Mouse (Mus musculus): ENCODE measurements around the gene Adcy7. TPM values are rescaled to one million over a fixed set of nuclear protein-coding genes. Genes with fewer than 3 reads are reported as not detected.

The Adcy7 gene
- polyA plus RNA-seq, 1 experiment from 2014 or later: 2.7 TPM

DNA sequence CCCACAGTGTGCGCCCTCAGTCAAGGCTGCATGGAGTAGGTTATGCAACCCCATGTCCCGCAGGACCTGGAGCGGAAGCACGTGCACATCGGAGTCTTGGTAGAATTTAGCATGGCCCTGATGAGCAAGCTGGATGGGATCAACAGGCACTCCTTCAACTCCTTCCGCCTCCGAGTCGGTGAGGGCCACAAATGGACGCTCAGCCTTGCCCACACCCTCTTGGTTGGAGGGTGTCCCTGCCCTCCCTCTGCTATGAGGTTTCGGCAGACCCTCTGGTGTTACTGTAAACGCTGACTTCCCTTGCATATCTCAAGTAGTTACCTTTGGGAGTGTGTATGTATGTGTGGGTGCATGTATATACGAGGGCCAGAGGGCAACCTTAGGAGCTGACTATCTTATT lies 54.1 kb downstream of the Adcy7 start:
- Histone ChIP-seq H3K4me1 (replicated peaks) (no peaks in the 10 kb centered on the region), H3K27me3 (no peaks in the 10 kb centered on the region), H3K27ac (no peak overlapping the region), H3K9ac (no peak overlapping the region), H3K4me3 (no peak overlapping the region), H3K4me2 (no peak overlapping the region), H3K9me3 (no peaks in the 10 kb centered on the region), H3K36me3 (peaks cover 72% of the 10 kb centered on the region)
- no peak for ATAC-seq (ENCODE audit: low FRiP score)
- 98% methylated on average over 12 of the region's 12 CpGs for WGBS

DNA sequence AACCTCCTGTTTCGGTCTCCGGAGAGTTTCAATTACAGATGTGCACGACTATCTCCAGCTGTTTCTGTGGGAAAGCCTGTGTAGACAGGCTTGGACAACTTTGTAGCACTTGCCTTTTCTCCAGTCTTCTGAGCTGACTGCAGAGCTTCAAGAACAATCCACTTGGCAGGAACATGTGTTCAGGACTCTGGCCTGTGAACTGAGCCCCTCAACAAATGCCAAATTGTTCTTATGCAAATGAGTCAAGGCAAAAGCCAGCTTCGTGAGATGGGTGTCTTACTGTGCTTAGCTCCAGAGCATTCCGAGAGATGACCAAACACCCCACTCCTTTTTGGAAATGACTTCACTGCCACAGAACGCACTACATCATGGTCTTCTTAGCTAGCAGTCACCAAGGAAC lies 56.5 kb downstream of the Adcy7 start:
- WGBS: 77% methylated on average over 6 of the region's 6 CpGs
- peaks cover 92% of the 10 kb centered on the region for H3K36me3 ChIP-seq

DNA sequence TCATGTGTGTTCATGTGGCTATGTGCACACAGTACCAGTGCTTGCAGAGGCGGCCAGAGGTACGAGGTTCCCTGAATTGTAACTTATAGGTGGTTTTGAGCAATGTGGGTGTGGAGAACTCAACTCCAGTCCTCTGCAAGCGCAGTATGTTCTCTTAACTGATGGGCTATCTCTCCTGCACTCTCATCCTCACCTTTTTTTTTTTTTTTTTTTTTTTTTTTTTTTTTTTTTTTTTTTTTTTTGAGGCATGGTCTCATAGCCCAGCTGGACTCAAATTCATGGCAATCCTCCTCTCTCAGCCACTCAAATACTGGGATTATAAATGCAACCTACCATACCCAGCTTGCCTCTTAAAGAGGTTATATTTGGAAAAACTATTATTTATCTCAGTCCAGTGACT lies 58.6 kb downstream of the Adcy7 start:
- Histone ChIP-seq H3K27ac (no peak overlapping the region), H3K27me3 (no peaks in the 10 kb centered on the region), H3K9ac (no peak overlapping the region), H3K4me2 (no peak overlapping the region), H3K36me3 (peaks cover 94% of the 10 kb centered on the region), H3K4me1 (replicated peaks) (no peaks in the 10 kb centered on the region), H3K4me3 (no peak overlapping the region), H3K9me3 (no peaks in the 10 kb centered on the region)
- no peak for ATAC-seq (ENCODE audit: low FRiP score)
- 100% methylated on average over 3 of the region's 3 CpGs for WGBS

More for the DNA sequence above, 56.5 kb downstream of the Adcy7 start:
- ATAC-seq (ENCODE audit: low FRiP score): no peak
- Histone ChIP-seq H3K4me1 (replicated peaks) (no peaks in the 10 kb centered on the region), H3K4me2 (no peak overlapping the region), H3K9ac (no peak overlapping the region), H3K27me3 (no peaks in the 10 kb centered on the region), H3K27ac (no peak overlapping the region), H3K9me3 (no peaks in the 10 kb centered on the region), H3K4me3 (no peak overlapping the region)

DNA sequence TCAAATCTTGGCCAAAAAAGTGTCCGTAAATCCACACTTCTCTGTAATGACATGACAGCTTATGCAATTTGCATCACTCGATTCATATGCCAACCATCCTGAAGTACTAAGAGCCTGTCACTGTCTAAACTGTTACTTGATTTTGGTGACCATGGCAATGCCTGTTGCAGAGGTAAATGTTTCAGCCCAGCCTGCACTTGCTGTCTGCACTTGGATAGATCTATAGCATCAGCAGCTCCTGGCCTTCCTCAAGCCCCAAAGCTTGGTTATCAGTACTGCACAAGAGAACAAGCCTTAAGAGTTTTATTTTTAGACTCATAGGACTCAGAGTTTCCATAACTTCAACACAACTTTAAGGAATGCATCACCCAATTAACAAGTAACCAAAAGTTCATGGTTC lies 62.2 kb downstream of the Adcy7 start:
- no peak overlapping the region for H3K4me3 ChIP-seq
- no peak overlapping the region for H3K9ac ChIP-seq
- no peak for ATAC-seq (ENCODE audit: low FRiP score)
- H3K4me1 ChIP-seq (replicated peaks): no peaks in the 10 kb centered on the region
- no peak overlapping the region for H3K4me2 ChIP-seq
- no peaks in the 10 kb centered on the region for H3K27me3 ChIP-seq
- WGBS: 96% methylated on average over 2 of the region's 2 CpGs
- H3K27ac ChIP-seq: no peak overlapping the region
- peaks cover 88% of the 10 kb centered on the region for H3K36me3 ChIP-seq
- no peaks in the 10 kb centered on the region for H3K9me3 ChIP-seq

DNA sequence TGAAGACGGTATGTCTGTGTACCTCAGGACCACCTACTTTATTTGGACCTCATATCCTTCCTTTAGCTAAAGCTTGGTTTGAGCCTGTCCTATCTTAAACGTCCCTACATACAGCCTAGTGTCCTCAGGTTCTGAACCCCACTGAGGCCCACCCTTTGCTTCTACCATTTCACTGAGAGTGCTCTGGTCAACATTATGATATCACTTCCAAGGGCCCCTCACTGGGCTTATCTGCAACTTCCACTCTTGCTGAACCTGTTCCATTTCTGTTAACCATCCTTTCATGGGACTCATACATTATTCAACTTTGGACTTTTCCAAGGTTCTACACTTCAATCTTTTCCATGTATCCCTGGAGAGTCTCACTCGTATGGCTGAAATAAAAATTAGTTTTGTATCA lies 62.8 kb downstream of the Adcy7 start:
- Histone ChIP-seq H3K27me3 (no peaks in the 10 kb centered on the region), H3K4me3 (no peak overlapping the region), H3K9ac (no peak overlapping the region), H3K4me2 (no peak overlapping the region), H3K4me1 (replicated peaks) (no peaks in the 10 kb centered on the region), H3K36me3 (peaks cover 90% of the 10 kb centered on the region), H3K27ac (no peak overlapping the region), H3K9me3 (no peaks in the 10 kb centered on the region)
- no peak for ATAC-seq (ENCODE audit: low FRiP score)
- 90% methylated on average over 3 of the region's 3 CpGs for WGBS

DNA sequence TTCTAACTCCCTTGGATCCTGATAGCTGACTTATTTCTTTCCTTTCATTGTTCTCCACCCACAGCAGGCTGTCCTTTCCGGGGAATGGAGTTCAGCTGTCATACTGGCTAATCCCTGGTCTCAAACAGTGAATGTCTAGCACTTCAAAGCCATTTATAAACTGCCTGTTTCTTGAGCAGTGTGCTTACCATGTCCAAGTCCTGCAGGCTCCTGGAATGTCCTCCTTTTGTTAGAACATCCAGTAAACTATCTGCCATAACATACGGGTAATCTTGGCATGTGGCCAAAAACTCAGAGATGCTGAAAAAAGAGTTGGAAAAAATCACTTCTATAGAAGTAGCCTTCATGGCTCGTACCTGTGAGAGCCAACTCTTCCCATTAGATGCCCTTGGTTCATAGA lies 67.0 kb downstream of the Adcy7 start:
- ATAC-seq (ENCODE audit: low FRiP score): no peak
- no peak overlapping the region for H3K4me3 ChIP-seq
- H3K9me3 ChIP-seq: no peaks in the 10 kb centered on the region
- H3K9ac ChIP-seq: no peak overlapping the region
- 0 out of 2 replicates have a peak overlapping the region, but pooled peaks have one; percentile 8 for H3K27ac ChIP-seq
- H3K4me2 ChIP-seq: no peak overlapping the region
- no peaks in the 10 kb centered on the region for H3K27me3 ChIP-seq
- H3K4me1 ChIP-seq (replicated peaks): no peaks in the 10 kb centered on the region
- WGBS: 66% methylated on average over 3 of the region's 3 CpGs
- peaks cover 89% of the 10 kb centered on the region for H3K36me3 ChIP-seq

DNA sequence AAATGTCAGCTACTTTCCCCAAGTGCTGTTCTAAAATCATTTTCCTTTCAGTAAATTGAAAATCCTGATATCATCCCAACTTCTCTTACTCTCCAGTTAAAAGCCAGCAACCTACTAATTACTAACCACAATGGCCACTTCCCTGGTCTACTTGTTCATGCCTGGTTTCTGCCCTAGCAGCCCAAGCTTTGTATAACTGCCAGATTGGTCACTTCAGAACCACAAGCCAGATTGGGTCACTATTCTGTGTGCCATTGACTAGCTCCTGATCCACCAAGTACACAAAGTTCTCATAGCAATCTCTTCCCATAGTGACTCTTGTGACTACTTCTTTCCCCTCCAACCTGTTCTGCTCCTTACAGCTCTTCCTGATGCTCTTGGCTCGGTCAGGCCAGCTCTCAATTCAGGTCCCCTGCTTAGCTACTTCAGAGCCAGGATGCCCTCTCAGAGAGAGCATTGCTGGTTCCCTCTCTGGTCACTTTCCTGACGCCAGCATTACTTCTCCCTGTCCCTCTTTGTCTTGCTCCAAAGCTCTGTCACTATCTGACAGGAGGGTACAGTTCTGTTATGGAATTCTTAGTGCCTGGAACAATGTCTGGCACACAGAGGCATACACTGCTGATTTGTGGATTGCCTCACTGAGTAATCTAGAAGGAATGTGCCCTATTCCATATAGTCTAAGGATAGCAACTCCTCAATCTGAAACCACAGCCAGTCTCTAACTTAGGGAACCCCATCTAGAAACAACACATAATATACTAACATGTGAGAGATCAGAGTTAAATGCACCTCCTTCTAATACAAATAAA lies 67.9 kb downstream of the Adcy7 start:
- Histone ChIP-seq H3K36me3 (peaks cover 89% of the 10 kb centered on the region), H3K4me3 (no peak overlapping the region), H3K9ac (no peak overlapping the region), H3K27me3 (no peaks in the 10 kb centered on the region), H3K4me1 (replicated peaks) (no peaks in the 10 kb centered on the region), H3K27ac (no peak overlapping the region), H3K9me3 (no peaks in the 10 kb centered on the region), H3K4me2 (no peak overlapping the region)
- no peak for ATAC-seq (ENCODE audit: low FRiP score)
- WGBS: 89% methylated on average over 2 of the region's 2 CpGs

DNA sequence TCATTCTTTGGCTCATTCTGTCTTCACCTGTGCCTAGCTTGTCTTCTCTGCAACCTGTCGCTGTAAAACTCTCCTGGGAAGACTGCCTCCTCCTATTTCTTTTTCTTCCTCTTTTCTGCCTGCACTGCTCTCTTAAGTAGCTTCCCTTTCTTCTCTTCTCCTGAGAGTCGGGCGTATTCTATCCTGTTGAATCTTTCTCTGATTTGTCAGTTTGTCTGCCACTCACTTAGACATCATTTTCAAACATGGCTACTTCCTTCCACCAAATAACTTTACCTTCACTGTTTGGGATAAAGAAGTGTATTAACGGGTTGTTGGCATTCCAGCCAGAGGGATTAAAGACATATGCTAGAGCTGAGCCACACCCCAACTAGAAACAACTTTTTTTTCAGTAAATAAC lies 69.8 kb downstream of the Adcy7 start:
- Histone ChIP-seq H3K9ac (no peak overlapping the region), H3K4me1 (replicated peaks) (no peaks in the 10 kb centered on the region), H3K9me3 (no peaks in the 10 kb centered on the region), H3K27me3 (no peaks in the 10 kb centered on the region), H3K36me3 (peaks cover 88% of the 10 kb centered on the region), H3K4me2 (no peak overlapping the region), H3K4me3 (no peak overlapping the region), H3K27ac (no peak overlapping the region)
- ATAC-seq (ENCODE audit: low FRiP score): no peak
- WGBS: 87% methylated on average over 4 of the region's 4 CpGs

DNA sequence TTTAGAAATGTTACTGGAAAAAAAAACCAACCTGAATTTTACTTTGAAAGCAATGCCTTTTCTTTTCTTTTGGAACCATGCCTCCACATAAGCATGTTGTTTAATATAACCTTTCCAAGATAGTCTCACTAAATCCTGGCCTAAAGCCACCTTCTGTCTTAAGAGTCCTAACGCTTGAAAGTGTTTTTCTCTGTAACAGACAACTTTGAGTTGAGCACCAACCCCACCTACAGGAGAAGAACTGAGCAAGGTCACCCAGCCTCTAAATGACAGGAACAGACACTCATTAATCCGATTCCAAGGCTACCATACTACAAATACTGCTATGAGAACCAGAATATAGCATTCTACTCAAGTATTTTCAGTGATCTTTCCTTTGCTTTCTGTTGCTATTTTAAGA lies 76.8 kb downstream of the Adcy7 start:
- H3K36me3 ChIP-seq: peaks cover 89% of the 10 kb centered on the region
- no peaks in the 10 kb centered on the region for H3K9me3 ChIP-seq
- no peaks in the 10 kb centered on the region for H3K27me3 ChIP-seq
- H3K4me1 ChIP-seq (replicated peaks): no peaks in the 10 kb centered on the region
- H3K9ac ChIP-seq: no peak overlapping the region
- no peak for ATAC-seq (ENCODE audit: low FRiP score)
- WGBS: 89% methylated on average over 2 of the region's 2 CpGs
- H3K27ac ChIP-seq: no peak overlapping the region
- no peak overlapping the region for H3K4me3 ChIP-seq
- no peak overlapping the region for H3K4me2 ChIP-seq

DNA sequence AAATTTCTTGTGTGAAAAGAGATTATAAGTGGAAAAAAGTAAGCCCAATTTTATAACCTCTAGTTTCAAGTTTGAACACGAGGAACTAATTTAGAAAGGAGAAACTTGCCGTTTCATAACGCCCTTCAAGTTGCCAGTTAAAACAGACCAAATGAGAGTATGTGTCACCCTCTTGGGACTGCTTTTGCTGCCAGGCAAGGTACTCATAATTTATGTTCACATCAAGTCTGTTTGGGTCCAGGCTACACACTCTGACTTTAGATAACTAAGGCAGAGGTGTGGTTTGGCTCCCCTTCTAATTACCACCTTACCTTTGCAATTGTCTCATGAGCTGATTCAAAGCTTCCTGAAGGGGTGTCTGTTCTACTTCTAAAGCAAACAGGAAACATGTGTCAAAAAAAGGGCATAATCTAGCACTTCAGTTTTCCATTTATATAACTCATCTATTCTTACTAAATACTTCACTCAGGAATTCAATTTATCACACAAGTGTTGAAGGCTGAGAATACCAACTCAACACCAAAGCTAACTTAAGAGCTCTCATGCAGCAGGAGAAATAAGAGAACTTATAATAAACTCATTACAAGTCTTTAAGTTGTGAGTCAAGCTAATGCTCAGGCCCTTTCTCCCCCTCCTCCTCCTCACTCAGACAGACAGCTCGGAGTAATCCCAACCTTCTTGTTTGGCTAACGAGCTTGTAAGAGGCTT lies 85.2 kb downstream of the Adcy7 start:
- whole genome bisulfite sequencing: 90% methylated on average over 5 of the region's 5 CpGs
- Histone ChIP-seq H3K36me3 (peaks cover 61% of the 10 kb centered on the region), H3K27ac (no peak overlapping the region), H3K4me2 (no peak overlapping the region), H3K4me3 (no peak overlapping the region), H3K27me3 (no peaks in the 10 kb centered on the region), H3K4me1 (replicated peaks) (peaks cover 28% of the 10 kb centered on the region), H3K9me3 (no peaks in the 10 kb centered on the region), H3K9ac (no peak overlapping the region)
- no peak for ATAC-seq (ENCODE audit: low FRiP score)

DNA sequence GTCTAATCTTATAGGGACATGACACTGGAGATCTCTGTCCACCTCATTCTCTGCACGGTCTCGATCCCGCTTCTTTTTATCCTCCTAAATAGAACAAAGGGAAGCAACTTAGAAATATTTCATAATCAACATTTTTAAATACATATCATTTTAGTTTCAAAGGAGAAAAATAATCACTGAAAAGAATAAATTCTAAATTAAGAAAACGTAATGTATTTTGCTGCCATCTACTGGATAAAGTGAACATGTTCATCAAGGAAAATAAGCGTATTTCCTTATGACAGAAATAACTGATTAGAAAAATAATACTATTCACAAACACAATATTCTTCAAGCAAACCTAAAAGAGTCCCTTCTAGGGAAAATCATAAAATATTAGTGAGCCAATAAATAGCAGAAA lies 85.7 kb downstream of the Adcy7 start:
- H3K4me2 ChIP-seq: no peak overlapping the region
- no peak overlapping the region for H3K27ac ChIP-seq
- peaks cover 28% of the 10 kb centered on the region for H3K4me1 ChIP-seq (replicated peaks)
- H3K4me3 ChIP-seq: no peak overlapping the region
- no peak for ATAC-seq (ENCODE audit: low FRiP score)
- no peaks in the 10 kb centered on the region for H3K9me3 ChIP-seq
- WGBS: 91% methylated on average over 5 of the region's 5 CpGs
- H3K27me3 ChIP-seq: no peaks in the 10 kb centered on the region
- no peak overlapping the region for H3K9ac ChIP-seq
- peaks cover 56% of the 10 kb centered on the region for H3K36me3 ChIP-seq

DNA sequence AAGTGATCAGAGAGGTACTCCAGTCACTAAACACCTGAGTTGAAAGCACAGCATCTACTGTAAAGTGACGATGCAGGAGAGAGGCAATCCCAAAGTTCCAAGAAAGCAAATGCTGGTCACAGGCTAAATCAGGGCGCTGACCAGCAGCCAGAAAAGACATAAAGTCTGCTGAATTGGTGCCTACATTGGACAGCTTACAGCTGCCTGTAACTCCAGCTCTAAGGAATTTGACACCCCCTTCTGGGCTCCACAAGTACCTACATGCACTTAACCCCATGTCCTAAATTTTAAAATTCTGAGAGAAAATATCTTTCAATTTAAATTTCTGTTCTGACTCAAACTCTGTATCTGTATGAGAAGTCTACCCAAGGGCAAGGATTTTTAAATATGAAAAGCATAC lies 87.8 kb downstream of the Adcy7 start:
- H3K27me3 ChIP-seq: no peaks in the 10 kb centered on the region
- whole genome bisulfite sequencing: 95% methylated on average over 2 of the region's 2 CpGs
- peaks cover 28% of the 10 kb centered on the region for H3K4me1 ChIP-seq (replicated peaks)
- no peaks in the 10 kb centered on the region for H3K9me3 ChIP-seq
- peaks cover 40% of the 10 kb centered on the region for H3K36me3 ChIP-seq
- no peak overlapping the region for H3K9ac ChIP-seq
- H3K4me2 ChIP-seq: peak overlapping the region; percentile 71
- peak overlapping the region; percentile 99; the same call in 1 of the 2 replicates for H3K4me3 ChIP-seq
- no peak for ATAC-seq (ENCODE audit: low FRiP score)
- no peak overlapping the region for H3K27ac ChIP-seq
